Mouse (Mus musculus): ENCODE data around the gene Ezr.
"Not testable (repeated sequence)": the region's sequence is repeated elsewhere in the genome, so short reads cannot be mapped to it uniquely, and the experiment has no call there.

Ezr gene

GRCm38 (mm10) chr17:6741271-6741670, 41.3 kb downstream of the Ezr start:
- no peak for DNase-seq

GRCm38 (mm10) chr17:6740331-6741170, 42.0 kb downstream of the Ezr start:
- no peak for DNase-seq

- no peak for DNase-seq
Measured at GRCm38 (mm10) chr17:6739756-6740155, 42.8 kb downstream of the Ezr start.

GRCm38 (mm10) chr17:6739266-6739665, 43.3 kb downstream of the Ezr start:
- DNase-seq, result no peak

- DNase-seq, result no peak
Measured at GRCm38 (mm10) chr17:6738836-6739235, 43.7 kb downstream of the Ezr start.

- no peak for DNase-seq
Measured at GRCm38 (mm10) chr17:6737273-6737997, 45.1 kb downstream of the Ezr start.

- no peak for DNase-seq
Measured at GRCm38 (mm10) chr17:6736306-6737272, 46.0 kb downstream of the Ezr start.

GRCm38 (mm10) chr17:6734746-6735441, 47.7 kb downstream of the Ezr start:
- no peak for DNase-seq

GRCm38 (mm10) chr17:6733322-6733875, 49.2 kb downstream of the Ezr start:
- DNase-seq, result no peak

- no peak for DNase-seq
Measured at GRCm38 (mm10) chr17:6732665-6733064, 49.9 kb downstream of the Ezr start.

- DNase-seq, result no peak
Measured at GRCm38 (mm10) chr17:6731634-6732033, 51.0 kb downstream of the Ezr start.

GRCm38 (mm10) chr17:6731132-6731531, 51.5 kb downstream of the Ezr start:
- DNase-seq, result no peak

- no peak for DNase-seq
Measured at GRCm38 (mm10) chr17:6729244-6729742, 53.3 kb downstream of the Ezr start.

- no peak for DNase-seq
Measured at GRCm38 (mm10) chr17:6727996-6728610, 54.5 kb downstream of the Ezr start.

GRCm38 (mm10) chr17:6713944-6714343, 68.6 kb downstream of the Ezr start:
- DNase-seq, result not testable (repeated sequence)

- not testable (repeated sequence) for DNase-seq
Measured at GRCm38 (mm10) chr17:6713483-6713882, 69.1 kb downstream of the Ezr start.

- not testable (repeated sequence) for DNase-seq
Measured at GRCm38 (mm10) chr17:6708194-6708593, 74.4 kb downstream of the Ezr start.

- not testable (repeated sequence) for DNase-seq
Measured at GRCm38 (mm10) chr17:6707422-6707821, 75.2 kb downstream of the Ezr start.

- DNase-seq, result not testable (repeated sequence)
Measured at GRCm38 (mm10) chr17:6706448-6706847, 76.1 kb downstream of the Ezr start.

- not testable (repeated sequence) for DNase-seq
Measured at GRCm38 (mm10) chr17:6703381-6704270, 79.0 kb downstream of the Ezr start.

Measured in cerebellum, adult 11-12 months (tissue).